Mouse (Mus musculus) retina, adult 2 months (tissue): ENCODE measurements around the gene Ifngr2.

Experiments
- DNase-seq: peaks from one replicate; pipeline ENCODE4 v3.0.0-alpha.2; 2012; ENCODE audit warnings: low read depth, low spot score

Ifngr2 gene

GRCm38 (mm10) chr16:91536372-91536771, 10.5 kb upstream of the Ifngr2 start:
- DNase-seq: no peak

- no peak for DNase-seq
These were observed 9.8 kb upstream of the Ifngr2 start for GRCm38 (mm10) chr16:91537065-91537464.

- DNase-seq: no peak
These were observed 8.8 kb upstream of the Ifngr2 start for GRCm38 (mm10) chr16:91538051-91538450.

- no peak for DNase-seq
These were observed 8.4 kb upstream of the Ifngr2 start for GRCm38 (mm10) chr16:91538513-91538912.

GRCm38 (mm10) chr16:91541573-91542081, 5.2 kb upstream of the Ifngr2 start:
- no peak for DNase-seq

GRCm38 (mm10) chr16:91543619-91544018, 3.3 kb upstream of the Ifngr2 start:
- no peak for DNase-seq

- no peak for DNase-seq
These were observed 1.1 kb upstream of the Ifngr2 start for GRCm38 (mm10) chr16:91545597-91546281.

- no peak for DNase-seq
These were observed 459 bp upstream of the Ifngr2 start for GRCm38 (mm10) chr16:91546391-91546835.

GRCm38 (mm10) chr16:91547974-91548373, 1.1 kb downstream of the Ifngr2 start:
- no peak for DNase-seq

GRCm38 (mm10) chr16:91548586-91548985, 1.7 kb downstream of the Ifngr2 start:
- no peak for DNase-seq

GRCm38 (mm10) chr16:91548996-91549395, 2.1 kb downstream of the Ifngr2 start:
- no peak for DNase-seq

GRCm38 (mm10) chr16:91549616-91550015, 2.7 kb downstream of the Ifngr2 start:
- DNase-seq: no peak

- DNase-seq: no peak
These were observed 4.2 kb downstream of the Ifngr2 start for GRCm38 (mm10) chr16:91551081-91551524.

- DNase-seq: no peak
These were observed 5.2 kb downstream of the Ifngr2 start for GRCm38 (mm10) chr16:91552072-91552471.

- DNase-seq: no peak
These were observed 6.8 kb downstream of the Ifngr2 start for GRCm38 (mm10) chr16:91553625-91554024.

- no peak for DNase-seq
These were observed 8.2 kb downstream of the Ifngr2 start for GRCm38 (mm10) chr16:91555017-91555605.

GRCm38 (mm10) chr16:91556659-91557058, 9.8 kb downstream of the Ifngr2 start:
- no peak for DNase-seq

- DNase-seq: no peak
These were observed 10.3 kb downstream of the Ifngr2 start for GRCm38 (mm10) chr16:91557214-91557613.

GRCm38 (mm10) chr16:91557693-91558092, 10.8 kb downstream of the Ifngr2 start:
- DNase-seq: no peak

GRCm38 (mm10) chr16:91561099-91561498, 14.2 kb downstream of the Ifngr2 start:
- DNase-seq: no peak

- no peak for DNase-seq
These were observed 14.9 kb downstream of the Ifngr2 start for GRCm38 (mm10) chr16:91561541-91562457.
